Mouse (Mus musculus) spleen, adult 2 months (tissue): Measurements from ENCODE around the gene L1cam. TPM values are rescaled to one million over a fixed set of nuclear protein-coding genes. Genes with fewer than 3 reads are reported as not detected.

Experiments used
- DNase-seq, 2 experiments: peaks; one replicate each; pipeline versions ENCODE4 v3.0.0 to v3.0.0-alpha.2; 2012 to 2021; ENCODE audit warnings: low spot score in 2 of 2, low read depth in 1 of 2
- H3K27ac ChIP-seq: fragments of 200-500 bp; 2 replicates; pipeline ENCODE4 v1.5.1; 2012; ENCODE audit warnings: low read length, inconsistent platforms; ENCODE audit not compliant: insufficient read depth
- H3K27me3 ChIP-seq: fragments of 200-500 bp; 2 replicates; pipeline ENCODE4 v1.6.1; 2012; ENCODE audit warnings: mild to moderate bottlenecking, moderate library complexity, low read length, inconsistent platforms; ENCODE audit not compliant: control insufficient read depth, insufficient read depth
- H3K36me3 ChIP-seq: fragments of 200-500 bp; 2 replicates; pipeline ENCODE4 v1.6.1; 2012; ENCODE audit warnings: mild to moderate bottlenecking, low read length, inconsistent platforms; ENCODE audit not compliant: control insufficient read depth, insufficient read depth
- H3K4me1 ChIP-seq: fragments of 200-500 bp; 2 replicates; pipeline ENCODE4 v1.6.1; 2011; ENCODE audit warnings: inconsistent platforms; ENCODE audit not compliant: control insufficient read depth, insufficient read depth, insufficient read length
- H3K4me3 ChIP-seq: fragments of 200-500 bp; 2 replicates; pipeline ENCODE4 v1.5.1; 2011; ENCODE audit warnings: mild to moderate bottlenecking, inconsistent platforms; ENCODE audit not compliant: insufficient read depth, insufficient read length; ENCODE audit errors: extremely low read depth
- CTCF ChIP-seq: fragments of 200-500 bp; IDR thresholded peaks from 2 replicates; pipeline ENCODE4 v1.5.1; 2011; ENCODE audit warnings: mild to moderate bottlenecking, inconsistent platforms; ENCODE audit not compliant: insufficient read depth, insufficient read length, insufficient replicate concordance; ENCODE audit errors: extremely low read depth
- POLR2A ChIP-seq: fragments of 200-500 bp; IDR thresholded peaks from 2 replicates; pipeline ENCODE4 v1.6.1; 2011; ENCODE audit warnings: low read depth, low read length, inconsistent platforms
- WGBS: fragments of 180-500 bp; shearing (Covaris S2); methylation state at CpG from one replicate; pipeline ENCODE4 v1.1.7; 2018; 5-methylcytosine and 5-hydroxymethylcytosine counted together
- polyA plus RNA-seq: library from polyadenylated mRNA; depleted of rRNA; stranded (reverse); fragments of >200 nt; gene quantifications from 2 replicates; pipeline ENCODE4 v1.2.3, GENCODE M21; 2012

The L1cam gene
- polyA plus RNA-seq, 1 experiment, result 5.5 TPM

DNA sequence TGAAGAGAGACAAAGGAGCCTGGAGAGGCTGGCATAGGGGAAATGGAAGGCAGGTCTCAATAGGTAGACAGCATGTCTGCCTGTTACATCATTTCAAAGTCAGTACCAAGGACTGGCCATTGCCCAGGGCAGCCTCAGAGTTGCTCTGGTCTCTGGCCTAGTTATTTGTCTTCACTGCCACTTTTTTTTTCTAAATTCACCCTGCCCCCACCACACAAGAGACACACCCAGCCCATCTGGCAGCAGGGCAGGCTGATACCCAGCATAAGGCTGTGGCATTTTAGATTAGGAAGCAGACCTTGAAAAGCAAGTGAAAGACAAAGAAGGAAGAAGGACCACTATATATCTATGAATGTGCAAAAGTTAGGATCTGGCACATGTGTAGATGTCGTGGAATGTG, 28.1 kb downstream of the L1cam start:
- Histone ChIP-seq H3K36me3 (no peaks in the 10 kb centered on the region), H3K4me3 (no peak overlapping the region)
- 82% methylated on average over 1 of the region's 1 CpGs for WGBS

DNA sequence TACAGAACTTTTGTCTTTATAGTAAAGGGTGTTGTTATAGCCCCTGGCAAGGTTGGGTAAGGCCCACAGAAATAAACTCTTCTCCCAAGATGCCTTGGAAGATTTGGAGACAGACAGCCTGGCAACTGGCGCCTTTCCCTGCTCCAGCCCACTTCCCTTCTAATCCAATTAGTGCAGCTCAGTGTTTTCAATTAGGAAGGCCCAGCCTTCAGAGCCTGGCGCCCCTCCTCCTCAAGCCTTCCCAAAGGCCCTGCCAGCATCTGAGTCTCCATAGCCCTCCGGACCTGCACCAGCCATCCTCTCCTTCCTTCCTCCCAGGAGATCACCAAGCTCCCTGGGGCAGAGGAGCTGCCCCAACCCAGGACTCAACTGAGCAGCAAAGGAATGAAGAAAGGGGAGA, 28.6 kb downstream of the L1cam start:
- TF ChIP-seq POLR2A (no peak), CTCF (no peak)
- WGBS, result 45% methylated on average over 3 of the region's 3 CpGs
- Histone ChIP-seq H3K27me3 (no peaks in the 10 kb centered on the region), H3K36me3 (no peaks in the 10 kb centered on the region), H3K4me1 (no peaks in the 10 kb centered on the region), H3K4me3 (no peak overlapping the region), H3K27ac (no peak overlapping the region)
- DNase-seq, result no peak

More for the DNA sequence above, 28.1 kb downstream of the L1cam start:
- H3K27me3 ChIP-seq, result no peaks in the 10 kb centered on the region
- no peaks in the 10 kb centered on the region for H3K4me1 ChIP-seq
- DNase-seq, result no peak
- no peak overlapping the region for H3K27ac ChIP-seq
- TF ChIP-seq POLR2A (no peak), CTCF (no peak)

DNA sequence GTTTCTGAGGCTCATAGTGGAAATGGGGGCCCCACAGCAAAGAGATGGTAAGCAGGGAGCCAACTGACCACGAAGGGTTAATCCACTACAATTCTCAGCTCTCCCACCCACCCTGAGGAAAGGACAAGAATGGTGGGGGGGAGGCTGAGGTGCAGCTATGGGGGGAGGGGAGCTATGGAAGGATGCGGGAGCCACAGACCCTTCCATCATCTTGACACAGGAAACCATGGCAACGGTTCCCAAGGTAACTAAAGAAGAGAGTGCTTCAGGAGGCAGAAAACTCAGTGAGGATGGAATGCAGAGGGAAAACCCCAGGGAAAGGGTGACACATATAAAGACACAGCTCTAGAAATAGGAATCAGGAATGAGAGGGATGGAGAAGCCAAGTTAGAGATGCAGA, 31.2 kb downstream of the L1cam start:
- Histone ChIP-seq H3K27ac (no peak overlapping the region), H3K27me3 (no peaks in the 10 kb centered on the region), H3K4me3 (no peak overlapping the region), H3K4me1 (no peaks in the 10 kb centered on the region), H3K36me3 (no peaks in the 10 kb centered on the region)
- DNase-seq, result no peak
- no peak for TF ChIP-seq POLR2A
- no peak for TF ChIP-seq CTCF
- 53% methylated on average over 3 of the region's 3 CpGs for WGBS

GRCm38 (mm10) chrX:73855087-73855408, 40.9 kb downstream of the L1cam start:
- TF ChIP-seq POLR2A (no peak), CTCF (no peak)
- Histone ChIP-seq H3K27ac (no peak overlapping the region), H3K4me3 (no peak overlapping the region), H3K4me1 (no peaks in the 10 kb centered on the region), H3K27me3 (no peaks in the 10 kb centered on the region), H3K36me3 (no peaks in the 10 kb centered on the region)
- DNase-seq, result no peak
- 70% methylated on average over 3 of the region's 3 CpGs for WGBS

- no peak for DNase-seq
- Histone ChIP-seq H3K4me3 (no peak overlapping the region), H3K4me1 (no peaks in the 10 kb centered on the region), H3K27me3 (no peaks in the 10 kb centered on the region), H3K36me3 (no peaks in the 10 kb centered on the region), H3K27ac (no peak overlapping the region)
- no peak for TF ChIP-seq POLR2A
- no peak for TF ChIP-seq CTCF
- WGBS, result 91% methylated on average over 9 of the region's 9 CpGs
Measured at GRCm38 (mm10) chrX:73854326-73855086, 41.4 kb downstream of the L1cam start.

DNA sequence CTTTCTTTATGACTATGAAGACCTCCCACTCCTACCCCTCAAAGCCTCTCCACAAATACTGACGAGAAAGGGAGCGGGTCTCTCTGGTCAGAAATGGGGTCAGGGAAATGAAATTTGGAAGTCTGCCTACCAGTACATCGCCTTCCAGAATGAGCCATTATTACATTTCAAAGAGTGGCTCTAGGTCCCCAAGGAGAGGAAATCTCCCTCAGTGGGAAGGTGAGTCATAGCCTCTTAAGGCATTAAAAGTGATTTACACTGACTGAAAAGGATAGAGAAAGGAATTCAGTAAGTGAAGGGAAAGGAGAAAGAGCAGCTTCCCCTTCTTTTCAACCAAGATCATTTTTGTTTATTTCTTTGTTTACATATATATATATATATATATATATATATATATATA, 59.2 kb downstream of the L1cam start:
- no peak for DNase-seq
- 83% methylated on average over 3 of the region's 3 CpGs for WGBS
- Histone ChIP-seq H3K27me3 (no peaks in the 10 kb centered on the region), H3K36me3 (no peaks in the 10 kb centered on the region), H3K4me1 (no peaks in the 10 kb centered on the region), H3K27ac (no peak overlapping the region), H3K4me3 (no peak overlapping the region)
- TF ChIP-seq POLR2A (no peak), CTCF (no peak)

- Histone ChIP-seq H3K4me1 (no peaks in the 10 kb centered on the region), H3K36me3 (no peaks in the 10 kb centered on the region), H3K27me3 (no peaks in the 10 kb centered on the region), H3K4me3 (no peak overlapping the region), H3K27ac (no peak overlapping the region)
- TF ChIP-seq POLR2A, result no peak
- TF ChIP-seq CTCF, result no peak
- 86% methylated on average over 1 of the region's 1 CpGs for WGBS
- DNase-seq, result no peak
Measured at GRCm38 (mm10) chrX:73835731-73836130, 60.2 kb downstream of the L1cam start.
